In the genomic region with DNA sequence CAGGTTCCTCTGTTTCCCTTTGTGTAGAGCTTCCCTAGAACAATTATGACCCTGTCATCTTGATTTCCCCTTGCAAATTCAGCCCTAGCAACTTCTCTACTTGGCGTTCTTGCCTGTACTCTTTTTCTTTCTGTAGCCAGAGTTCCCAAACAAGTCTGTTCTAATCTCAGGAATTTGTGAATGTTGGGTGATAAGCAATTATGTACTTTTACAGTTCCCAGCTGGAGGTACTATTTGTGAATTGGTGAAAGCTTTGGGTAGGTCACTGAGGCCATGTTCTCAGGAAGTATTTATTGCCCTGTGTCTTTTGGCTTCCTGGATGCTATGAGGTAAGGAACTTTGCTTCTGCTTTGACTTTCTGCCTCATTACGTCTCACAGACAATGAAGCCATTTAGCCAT, we compare ENCODE assay signal across 19 mouse cellular contexts.
DNase-seq lines count a peak whose midpoint lies in the region; ATAC-seq and TF ChIP-seq lines count a peak whose summit lies in the region.
"Had no signal": no experiment of that assay in that cellular context is flagged by ENCODE, and none has a peak within 500 bp of the region (broad histone marks: within the 10 kb centered on the region; RNA-seq: fewer than 3 reads in every experiment).

No protein-coding gene starts in this region.

- no peak for TF ChIP-seq EP300 in heart, postnatal 0 days (IDR thresholded peaks at IDR 0.05; ENCODE audit: low read depth)

- no peaks in the 10 kb centered on the region for H3K4me1 ChIP-seq in heart, postnatal 0 days (ENCODE audit: control insufficient read depth, insufficient read depth)
- no peaks in the 10 kb centered on the region for H3K4me1 ChIP-seq in liver, adult 2 months (ENCODE audit: control insufficient read depth, insufficient read depth, low read length)
- no peaks in the 10 kb centered on the region for H3K4me1 ChIP-seq in liver, embryonic 11.5 days (replicated peaks; ENCODE audit: control insufficient read depth, insufficient read depth, low read length)
- H3K4me1 ChIP-seq: embryonic facial prominence, embryonic 10.5 days; forebrain, embryonic 13.5 days; hindbrain, embryonic 13.5 days had no signal

- no peak for ATAC-seq in heart, postnatal 0 days (ENCODE audit: insufficient read depth, low read depth)
- ATAC-seq in liver, embryonic 11.5 days (replicated peaks; ENCODE audit: low FRiP score): no peak
- ATAC-seq: activated CD4-positive, CD25-positive, alpha-beta regulatory T cell, adult 4 months; forebrain, embryonic 13.5 days; forebrain, postnatal 0 days; hindbrain, postnatal 0 days; Patski had no signal

- no peaks in the 10 kb centered on the region for H3K9me3 ChIP-seq in heart, postnatal 0 days (replicated peaks; ENCODE audit: control insufficient read depth, low read length)
- H3K9me3 ChIP-seq in liver, embryonic 11.5 days (ENCODE audit: control insufficient read depth, low read length): no peaks in the 10 kb centered on the region
- H3K9me3 ChIP-seq: embryonic facial prominence, embryonic 10.5 days; forebrain, embryonic 13.5 days; hindbrain, embryonic 13.5 days had no signal

- H3K4me3 ChIP-seq in heart, postnatal 0 days (ENCODE audit: low read depth, low read length): no peak overlapping the region
- no peak overlapping the region for H3K4me3 ChIP-seq in liver, adult 2 months (ENCODE audit: insufficient read depth, low read depth, low read length)
- H3K4me3 ChIP-seq in liver, embryonic 11.5 days (ENCODE audit: low read depth, low read length): no peak overlapping the region
- H3K4me3 ChIP-seq: embryonic facial prominence, embryonic 10.5 days; forebrain, embryonic 13.5 days; hindbrain, embryonic 13.5 days had no signal

- H3K27ac ChIP-seq in heart, postnatal 0 days (ENCODE audit: low read depth): no peak overlapping the region
- H3K27ac ChIP-seq in liver, adult 2 months (replicated peaks; ENCODE audit: insufficient read depth, low read depth, low read length): no peak overlapping the region
- no peak overlapping the region for H3K27ac ChIP-seq in liver, embryonic 11.5 days (ENCODE audit: low read depth, low read length)
- H3K27ac ChIP-seq: embryonic facial prominence, embryonic 10.5 days; forebrain, embryonic 13.5 days; hindbrain, embryonic 13.5 days; hindbrain, postnatal 0 days had no signal

- no peak for TF ChIP-seq CTCF in heart, postnatal 0 days (IDR thresholded peaks at IDR 0.05; ENCODE audit: low read depth)
- TF ChIP-seq CTCF in liver, adult 2 months (IDR thresholded peaks at IDR 0.05; ENCODE audit: low read depth, low read length): no peak

- H3K79me2 ChIP-seq in liver, adult 2 months (ENCODE audit: control insufficient read depth, insufficient read depth, low read length): no peaks in the 10 kb centered on the region

- H3K36me3 ChIP-seq in heart, postnatal 0 days (replicated peaks; ENCODE audit: control insufficient read depth, insufficient read depth, low read length): no peaks in the 10 kb centered on the region
- H3K36me3 ChIP-seq in liver, adult 2 months (ENCODE audit: control insufficient read depth, insufficient read depth, low read length): no peaks in the 10 kb centered on the region
- H3K36me3 ChIP-seq in liver, embryonic 11.5 days (ENCODE audit: control insufficient read depth, insufficient read depth, low read length): no peaks in the 10 kb centered on the region
- H3K36me3 ChIP-seq: embryonic facial prominence, embryonic 10.5 days; hindbrain, embryonic 13.5 days had no signal

- no peak for TF ChIP-seq POLR2A in liver, adult 2 months (IDR thresholded peaks at IDR 0.05; ENCODE audit: extremely low read depth, insufficient read depth, low read length)

- H3K4me2 ChIP-seq in heart, postnatal 0 days (ENCODE audit: low read depth, low read length): no peak overlapping the region
- H3K4me2 ChIP-seq in liver, embryonic 11.5 days: no peak overlapping the region
- H3K4me2 ChIP-seq: forebrain, embryonic 13.5 days; hindbrain, embryonic 13.5 days had no signal

- H3K9ac ChIP-seq in heart, postnatal 0 days (replicated peaks; ENCODE audit: low read depth, low read length): no peak overlapping the region
- H3K9ac ChIP-seq in liver, adult 2 months (ENCODE audit: low read depth, low read length): no peak overlapping the region
- no peak overlapping the region for H3K9ac ChIP-seq in liver, embryonic 11.5 days (ENCODE audit: low read depth, low read length)
- H3K9ac ChIP-seq: forebrain, embryonic 13.5 days; forebrain, postnatal 0 days; hindbrain, embryonic 13.5 days had no signal

- WGBS in heart, postnatal 0 days: 21% methylated on average over 2 of the region's 2 CpGs
- 53% methylated on average over 2 of the region's 2 CpGs for WGBS in liver, adult 2 months
- 39% methylated on average over 2 of the region's 2 CpGs for WGBS in liver, embryonic 11.5 days

- intact Hi-C loops in heart, postnatal 25 days (cut with DNase I): no loop called here
- intact Hi-C loops in heart, postnatal 36 days (cut with DNase I): no loop called here

- DNase-seq in heart, adult 8-10 months (ENCODE audit: low spot score): peak; percentile 45
- no peak for DNase-seq in heart, postnatal 25 days (ENCODE audit: low spot score)
- DNase-seq in heart, postnatal 0 days (ENCODE audit: low spot score): peak; percentile 34
- DNase-seq in heart, postnatal 36 days: no peak
- peak; percentile 13 for DNase-seq in liver, adult 2 months (ENCODE audit: extremely low read depth, low read depth, low spot score)
- DNase-seq in liver, embryonic 11.5 days (ENCODE audit: low spot score): no peak
- DNase-seq: adrenal gland, postnatal 14 days; cerebellum, adult 11-12 months; cerebellum, adult 9-10 months; cerebellum, postnatal 25 days; forebrain, postnatal 0 days; gastrocnemius, postnatal 14 days had no signal

- no peaks in the 10 kb centered on the region for H3K27me3 ChIP-seq in heart, postnatal 0 days (ENCODE audit: control insufficient read depth, insufficient read depth, low read length)
- no peaks in the 10 kb centered on the region for H3K27me3 ChIP-seq in liver, adult 2 months (ENCODE audit: control insufficient read depth, insufficient read depth, low read length)
- no peaks in the 10 kb centered on the region for H3K27me3 ChIP-seq in liver, embryonic 11.5 days (replicated peaks; ENCODE audit: control insufficient read depth, insufficient read depth, low read length)
- H3K27me3 ChIP-seq: CH12.LX; forebrain, embryonic 13.5 days; hindbrain, embryonic 13.5 days had no signal

Comparison
In these comparisons a context has a peak if more than half of its experiments do, and no peak if none do; other contexts are left out.
1. DNase-seq: peak in heart, adult 8-10 months (single experiment), heart, postnatal 0 days (single experiment) and liver, adult 2 months (single experiment); none in heart, postnatal 25 days (single experiment), heart, postnatal 36 days (0 of 2) and liver, embryonic 11.5 days (single experiment).